Mouse (Mus musculus) neutrophil, adult 65 days (primary cell): ENCODE measurements around the gene Zmynd11. TPM values are rescaled to one million over a fixed set of nuclear protein-coding genes. Genes with fewer than 3 reads are reported as not detected.

Experiments used
- total RNA-seq: library from RNA; stranded (reverse); gene quantifications from 2 replicates; pipeline ENCODE4 v1.2.4, GENCODE M21; 2023

The Zmynd11 gene
- total RNA-seq: 81.5 and 103 TPM in 2 replicates

GRCm38 (mm10) chr13:9764646-9765536 lies at the start of gene Zmynd11:
Gene Zmynd11 (minus strand): TSS chr13:9765330.

